Mouse (Mus musculus) common myeloid progenitor, adult 5-6 weeks (primary cell): ENCODE data around the gene Nme4. TPM values are rescaled to one million over a fixed set of nuclear protein-coding genes. Genes with fewer than 3 reads are reported as not detected.
A peak's percentile ranks its signal among the peaks of the same experiment; 100 is the strongest.
"Not testable (repeated sequence)": the region's sequence is repeated elsewhere in the genome, so short reads cannot be mapped to it uniquely, and the experiment has no call there.

ENCODE experiments used
- ATAC-seq: replicated peaks from 2 replicates; pipeline ENCODE4 v1.8.0; 2016; ENCODE audit warnings: low read depth, mild to moderate bottlenecking, moderate TSS enrichment, inconsistent platforms; ENCODE audit not compliant: poor library complexity, severe bottlenecking
- total RNA-seq: library from RNA; stranded (forward); fragments of 200-1000, 187-1606 nt; gene quantifications from 2 replicates; pipeline ENCODE4 v1.2.3, GENCODE M21; 2017

Nme4 gene
- total RNA-seq, 1 experiment from 2014 or later: 78.8 TPM

- ATAC-seq: no peak
Observed at GRCm38 (mm10) chr17:26115205-26115898, 19.9 kb upstream of the Nme4 start.

- ATAC-seq: not testable (repeated sequence)
Observed at GRCm38 (mm10) chr17:26114461-26114860, 19.1 kb upstream of the Nme4 start.

- no peak for ATAC-seq
Observed at GRCm38 (mm10) chr17:26114061-26114460, 18.7 kb upstream of the Nme4 start.

GRCm38 (mm10) chr17:26113181-26113948 is 18.0 kb upstream of the Nme4 start, which contains the start of gene Tmem8:
Gene Tmem8 (plus strand): TSS chr17:26113299.
- peak; percentile 73 for ATAC-seq

GRCm38 (mm10) chr17:26112751-26113150 is 17.3 kb upstream of the Nme4 start:
- peak; percentile 27; the same call in 1 of the 2 replicates for ATAC-seq

GRCm38 (mm10) chr17:26111722-26112121 is 16.3 kb upstream of the Nme4 start:
- ATAC-seq: no peak

GRCm38 (mm10) chr17:26111024-26111423 is 15.6 kb upstream of the Nme4 start:
- ATAC-seq: no peak

GRCm38 (mm10) chr17:26110156-26110555 is 14.8 kb upstream of the Nme4 start:
- no peak for ATAC-seq

GRCm38 (mm10) chr17:26105619-26106018 is 10.2 kb upstream of the Nme4 start:
- no peak for ATAC-seq

- no peak for ATAC-seq
Observed at GRCm38 (mm10) chr17:26101478-26101877, 6.1 kb upstream of the Nme4 start.

GRCm38 (mm10) chr17:26100166-26100565 is 4.8 kb upstream of the Nme4 start:
- ATAC-seq: no peak

- not testable (repeated sequence) for ATAC-seq
Observed at GRCm38 (mm10) chr17:26099316-26099715, 3.9 kb upstream of the Nme4 start.

- no peak for ATAC-seq
Observed at GRCm38 (mm10) chr17:26098461-26098860, 3.1 kb upstream of the Nme4 start.

GRCm38 (mm10) chr17:26094531-26095110 is 781 bp downstream of the Nme4 start:
- no peak for ATAC-seq

- ATAC-seq: peak; percentile 91
Observed at GRCm38 (mm10) chr17:26089905-26090632, 5.3 kb downstream of the Nme4 start, which contains the start of gene Decr2. Gene Decr2 (minus strand): TSS chr17:26090337.

GRCm38 (mm10) chr17:26087059-26087564 is 8.3 kb downstream of the Nme4 start:
- no peak for ATAC-seq

- no peak for ATAC-seq
Observed at GRCm38 (mm10) chr17:26080867-26081266, 14.5 kb downstream of the Nme4 start.

- no peak for ATAC-seq
Observed at GRCm38 (mm10) chr17:26078851-26079250, 16.6 kb downstream of the Nme4 start.

GRCm38 (mm10) chr17:26075246-26075645 is 20.2 kb downstream of the Nme4 start:
- no peak for ATAC-seq

- no peak for ATAC-seq
Observed at GRCm38 (mm10) chr17:26070136-26070535, 25.3 kb downstream of the Nme4 start.
